Mouse (Mus musculus): Measurements from ENCODE around the gene Foxo3.
A peak's percentile ranks its signal among the peaks of the same experiment; 100 is the strongest.

Foxo3 gene

GRCm38 (mm10) chr10:42178751-42179150, 97.8 kb downstream of the Foxo3 start:
- DNase-seq (ENCODE audit: low spot score in 2 of 2) = no peak

- no peak for DNase-seq (ENCODE audit: low spot score in 2 of 2)
These were observed 98.5 kb downstream of the Foxo3 start for GRCm38 (mm10) chr10:42177771-42178674.

- no peak for DNase-seq (ENCODE audit: low spot score in 2 of 2)
These were observed 102.3 kb downstream of the Foxo3 start for GRCm38 (mm10) chr10:42174283-42174682.

GRCm38 (mm10) chr10:42173839-42174238, 102.7 kb downstream of the Foxo3 start:
- no peak for DNase-seq (ENCODE audit: low spot score in 2 of 2)

GRCm38 (mm10) chr10:42170889-42171347, 105.6 kb downstream of the Foxo3 start:
- no peak for DNase-seq (ENCODE audit: low spot score in 2 of 2)

- no peak for DNase-seq (ENCODE audit: low spot score in 2 of 2)
These were observed 106.4 kb downstream of the Foxo3 start for GRCm38 (mm10) chr10:42170201-42170600.

- no peak for DNase-seq (ENCODE audit: low spot score in 2 of 2)
These were observed 121.8 kb downstream of the Foxo3 start for GRCm38 (mm10) chr10:42154727-42155126.

GRCm38 (mm10) chr10:42152426-42153205, 123.9 kb downstream of the Foxo3 start:
- peak in 1 of 2 experiments; percentile 48 for DNase-seq (ENCODE audit: low spot score in 2 of 2)

GRCm38 (mm10) chr10:42149767-42150166, 126.8 kb downstream of the Foxo3 start:
- no peak for DNase-seq (ENCODE audit: low spot score in 2 of 2)

GRCm38 (mm10) chr10:42148326-42148725, 128.2 kb downstream of the Foxo3 start:
- no peak for DNase-seq (ENCODE audit: low spot score in 2 of 2)

GRCm38 (mm10) chr10:42145221-42145620, 131.3 kb downstream of the Foxo3 start:
- no peak for DNase-seq (ENCODE audit: low spot score in 2 of 2)

- DNase-seq (ENCODE audit: low spot score in 2 of 2) = no peak
These were observed 131.8 kb downstream of the Foxo3 start for GRCm38 (mm10) chr10:42144788-42145187.

- no peak for DNase-seq (ENCODE audit: low spot score in 2 of 2)
These were observed 132.4 kb downstream of the Foxo3 start for GRCm38 (mm10) chr10:42144176-42144575.

GRCm38 (mm10) chr10:42142791-42143190, 133.8 kb downstream of the Foxo3 start:
- no peak for DNase-seq (ENCODE audit: low spot score in 2 of 2)

- DNase-seq (ENCODE audit: low spot score in 2 of 2) = no peak
These were observed 134.5 kb downstream of the Foxo3 start for GRCm38 (mm10) chr10:42142081-42142480.

- DNase-seq (ENCODE audit: low spot score in 2 of 2) = no peak
These were observed 136.8 kb downstream of the Foxo3 start for GRCm38 (mm10) chr10:42139749-42140148.

- DNase-seq (ENCODE audit: low spot score in 2 of 2) = no peak
These were observed 141.5 kb downstream of the Foxo3 start for GRCm38 (mm10) chr10:42134759-42135702.

All from left cerebral cortex, adult 9 months (tissue).